Mouse (Mus musculus): ENCODE measurements around the gene Carnmt1. TPM values are rescaled to one million over a fixed set of nuclear protein-coding genes. Genes with fewer than 3 reads are reported as not detected.

The Carnmt1 gene
- polyA plus RNA-seq, 1 experiment from 2014 or later, result 27.8 TPM

GRCm38 (mm10) chr19:18658473-18658872, 12.1 kb upstream of the Carnmt1 start:
- Histone ChIP-seq H3K36me3 (replicated peaks) (no peaks in the 10 kb centered on the region), H3K4me1 (no peaks in the 10 kb centered on the region), H3K27me3 (replicated peaks; ENCODE audit: low read depth, poor library complexity, severe bottlenecking) (no peaks in the 10 kb centered on the region), H3K27ac (replicated peaks) (no peak overlapping the region), H3K9me3 (no peaks in the 10 kb centered on the region), H3K4me3 (no peak overlapping the region)
- no peak for DNase-seq (ENCODE audit: low spot score)
- WGBS, result 72% methylated on average over 4 of the region's 4 CpGs

GRCm38 (mm10) chr19:18659349-18659748, 11.2 kb upstream of the Carnmt1 start:
- no peak overlapping the region for H3K27ac ChIP-seq (replicated peaks)
- no peaks in the 10 kb centered on the region for H3K36me3 ChIP-seq (replicated peaks)
- WGBS, result 38% methylated on average over 1 of the region's 1 CpGs
- no peak overlapping the region for H3K4me3 ChIP-seq
- H3K27me3 ChIP-seq (replicated peaks; ENCODE audit: low read depth, poor library complexity, severe bottlenecking), result no peaks in the 10 kb centered on the region
- DNase-seq (ENCODE audit: low spot score), result no peak
- H3K9me3 ChIP-seq, result no peaks in the 10 kb centered on the region
- H3K4me1 ChIP-seq, result no peaks in the 10 kb centered on the region

- no peak for DNase-seq (ENCODE audit: low spot score)
- 89% methylated on average over 3 of the region's 3 CpGs for WGBS
- Histone ChIP-seq H3K4me3 (no peak overlapping the region), H3K27me3 (replicated peaks; ENCODE audit: low read depth, poor library complexity, severe bottlenecking) (no peaks in the 10 kb centered on the region), H3K36me3 (replicated peaks) (no peaks in the 10 kb centered on the region), H3K4me1 (no peaks in the 10 kb centered on the region), H3K9me3 (no peaks in the 10 kb centered on the region), H3K27ac (replicated peaks) (no peak overlapping the region)
These were observed 10.1 kb upstream of the Carnmt1 start for GRCm38 (mm10) chr19:18660466-18660865.

- H3K9me3 ChIP-seq, result no peaks in the 10 kb centered on the region
- WGBS, result 47% methylated on average over 1 of the region's 1 CpGs
- H3K27ac ChIP-seq (replicated peaks), result no peak overlapping the region
- H3K27me3 ChIP-seq (replicated peaks; ENCODE audit: low read depth, poor library complexity, severe bottlenecking), result no peaks in the 10 kb centered on the region
- no peaks in the 10 kb centered on the region for H3K4me1 ChIP-seq
- no peak for DNase-seq (ENCODE audit: low spot score)
- H3K36me3 ChIP-seq (replicated peaks), result no peaks in the 10 kb centered on the region
- no peak overlapping the region for H3K4me3 ChIP-seq
These were observed 8.9 kb upstream of the Carnmt1 start for GRCm38 (mm10) chr19:18661683-18662082.

- H3K36me3 ChIP-seq (replicated peaks), result no peaks in the 10 kb centered on the region
- no peaks in the 10 kb centered on the region for H3K9me3 ChIP-seq
- H3K27ac ChIP-seq (replicated peaks), result no peak overlapping the region
- H3K4me1 ChIP-seq, result no peaks in the 10 kb centered on the region
- no peak overlapping the region for H3K4me3 ChIP-seq
- no peak for DNase-seq (ENCODE audit: low spot score)
- H3K27me3 ChIP-seq (replicated peaks; ENCODE audit: low read depth, poor library complexity, severe bottlenecking), result no peaks in the 10 kb centered on the region
- WGBS, result 73% methylated on average over 2 of the region's 2 CpGs
These were observed 6.7 kb upstream of the Carnmt1 start for GRCm38 (mm10) chr19:18663904-18664303.

- H3K9me3 ChIP-seq, result no peaks in the 10 kb centered on the region
- no peak for DNase-seq (ENCODE audit: low spot score)
- WGBS, result 80% methylated on average over 7 of the region's 7 CpGs
These were observed 3.6 kb upstream of the Carnmt1 start for GRCm38 (mm10) chr19:18666966-18667365.

GRCm38 (mm10) chr19:18669551-18669950, 1.0 kb upstream of the Carnmt1 start:
- Histone ChIP-seq H3K36me3 (replicated peaks) (no peaks in the 10 kb centered on the region), H3K9me3 (no peaks in the 10 kb centered on the region), H3K27me3 (replicated peaks; ENCODE audit: low read depth, poor library complexity, severe bottlenecking) (no peaks in the 10 kb centered on the region), H3K4me1 (peaks cover 25% of the 10 kb centered on the region), H3K27ac (replicated peaks) (0 out of 2 replicates have a peak overlapping the region, but pooled peaks have one; percentile 60), H3K4me3 (no peak overlapping the region)
- DNase-seq (ENCODE audit: low spot score), result no peak
- 88% methylated on average over 7 of the region's 7 CpGs for WGBS

More at GRCm38 (mm10) chr19:18666966-18667365, 3.6 kb upstream of the Carnmt1 start:
- no peak overlapping the region for H3K4me3 ChIP-seq
- H3K36me3 ChIP-seq (replicated peaks), result no peaks in the 10 kb centered on the region
- no peaks in the 10 kb centered on the region for H3K27me3 ChIP-seq (replicated peaks; ENCODE audit: low read depth, poor library complexity, severe bottlenecking)
- H3K27ac ChIP-seq (replicated peaks), result no peak overlapping the region
- H3K4me1 ChIP-seq, result peaks cover 10% of the 10 kb centered on the region

- WGBS, result under 1% methylated on average over 64 of the region's 64 CpGs
- H3K9me3 ChIP-seq, result no peaks in the 10 kb centered on the region
- no peaks in the 10 kb centered on the region for H3K36me3 ChIP-seq (replicated peaks)
- DNase-seq (ENCODE audit: low spot score), result peak; percentile 63
- H3K4me3 ChIP-seq, result peak overlapping the region; percentile 80
- H3K4me1 ChIP-seq, result peaks cover 25% of the 10 kb centered on the region
- H3K27me3 ChIP-seq (replicated peaks; ENCODE audit: low read depth, poor library complexity, severe bottlenecking), result no peaks in the 10 kb centered on the region
- peak overlapping the region; percentile 91 for H3K27ac ChIP-seq (replicated peaks)
These were observed 635 bp downstream of the Carnmt1 start for GRCm38 (mm10) chr19:18671056-18671741.

GRCm38 (mm10) chr19:18672498-18672897, 1.9 kb downstream of the Carnmt1 start:
- WGBS, result 69% methylated on average over 3 of the region's 3 CpGs
- Histone ChIP-seq H3K4me1 (peaks cover 25% of the 10 kb centered on the region), H3K27ac (replicated peaks) (no peak overlapping the region), H3K4me3 (peak overlapping the region; percentile 80), H3K36me3 (replicated peaks) (no peaks in the 10 kb centered on the region), H3K9me3 (no peaks in the 10 kb centered on the region), H3K27me3 (replicated peaks; ENCODE audit: low read depth, poor library complexity, severe bottlenecking) (no peaks in the 10 kb centered on the region)
- DNase-seq (ENCODE audit: low spot score), result no peak

- peak overlapping the region; percentile 80 for H3K4me3 ChIP-seq
- no peaks in the 10 kb centered on the region for H3K27me3 ChIP-seq (replicated peaks; ENCODE audit: low read depth, poor library complexity, severe bottlenecking)
- no peak for DNase-seq (ENCODE audit: low spot score)
- peaks cover 25% of the 10 kb centered on the region for H3K4me1 ChIP-seq
- WGBS, result 19% methylated on average over 4 of the region's 4 CpGs
- no peaks in the 10 kb centered on the region for H3K9me3 ChIP-seq
- peak overlapping the region; percentile 10; the same call in 1 of the 2 replicates for H3K27ac ChIP-seq (replicated peaks)
- no peaks in the 10 kb centered on the region for H3K36me3 ChIP-seq (replicated peaks)
These were observed 2.6 kb downstream of the Carnmt1 start for GRCm38 (mm10) chr19:18673116-18673515.

GRCm38 (mm10) chr19:18682142-18682541, 11.6 kb downstream of the Carnmt1 start:
- peaks cover 34% of the 10 kb centered on the region for H3K36me3 ChIP-seq (replicated peaks)
- no peak overlapping the region for H3K27ac ChIP-seq (replicated peaks)
- H3K4me3 ChIP-seq, result no peak overlapping the region
- WGBS, result 82% methylated on average over 4 of the region's 4 CpGs
- DNase-seq (ENCODE audit: low spot score), result no peak
- H3K9me3 ChIP-seq, result no peaks in the 10 kb centered on the region
- no peaks in the 10 kb centered on the region for H3K27me3 ChIP-seq (replicated peaks; ENCODE audit: low read depth, poor library complexity, severe bottlenecking)
- no peaks in the 10 kb centered on the region for H3K4me1 ChIP-seq

GRCm38 (mm10) chr19:18687556-18687955, 17.0 kb downstream of the Carnmt1 start:
- WGBS, result 82% methylated on average over 3 of the region's 3 CpGs
- Histone ChIP-seq H3K27me3 (replicated peaks; ENCODE audit: low read depth, poor library complexity, severe bottlenecking) (no peaks in the 10 kb centered on the region), H3K36me3 (replicated peaks) (peaks cover 17% of the 10 kb centered on the region), H3K9me3 (no peaks in the 10 kb centered on the region), H3K4me1 (no peaks in the 10 kb centered on the region), H3K27ac (replicated peaks) (no peak overlapping the region), H3K4me3 (no peak overlapping the region)
- DNase-seq (ENCODE audit: low spot score), result peak; percentile 31

- H3K27me3 ChIP-seq (replicated peaks; ENCODE audit: low read depth, poor library complexity, severe bottlenecking), result no peaks in the 10 kb centered on the region
- peaks cover 36% of the 10 kb centered on the region for H3K36me3 ChIP-seq (replicated peaks)
- DNase-seq (ENCODE audit: low spot score), result no peak
- no peaks in the 10 kb centered on the region for H3K4me1 ChIP-seq
- 86% methylated on average over 3 of the region's 3 CpGs for WGBS
- no peak overlapping the region for H3K27ac ChIP-seq (replicated peaks)
- no peak overlapping the region for H3K4me3 ChIP-seq
- H3K9me3 ChIP-seq, result no peaks in the 10 kb centered on the region
These were observed 21.6 kb downstream of the Carnmt1 start for GRCm38 (mm10) chr19:18692176-18692575.

All from embryonic facial prominence, embryonic 10.5 days (tissue).